Mouse (Mus musculus): ENCODE measurements at regions not wholly inside any gene's neighbourhood (a gene's known extent, or its start where the extent isn't known, plus 50 kb on each side); places are given as distances from the start of the nearest gene placed in this dataset.

DNA sequence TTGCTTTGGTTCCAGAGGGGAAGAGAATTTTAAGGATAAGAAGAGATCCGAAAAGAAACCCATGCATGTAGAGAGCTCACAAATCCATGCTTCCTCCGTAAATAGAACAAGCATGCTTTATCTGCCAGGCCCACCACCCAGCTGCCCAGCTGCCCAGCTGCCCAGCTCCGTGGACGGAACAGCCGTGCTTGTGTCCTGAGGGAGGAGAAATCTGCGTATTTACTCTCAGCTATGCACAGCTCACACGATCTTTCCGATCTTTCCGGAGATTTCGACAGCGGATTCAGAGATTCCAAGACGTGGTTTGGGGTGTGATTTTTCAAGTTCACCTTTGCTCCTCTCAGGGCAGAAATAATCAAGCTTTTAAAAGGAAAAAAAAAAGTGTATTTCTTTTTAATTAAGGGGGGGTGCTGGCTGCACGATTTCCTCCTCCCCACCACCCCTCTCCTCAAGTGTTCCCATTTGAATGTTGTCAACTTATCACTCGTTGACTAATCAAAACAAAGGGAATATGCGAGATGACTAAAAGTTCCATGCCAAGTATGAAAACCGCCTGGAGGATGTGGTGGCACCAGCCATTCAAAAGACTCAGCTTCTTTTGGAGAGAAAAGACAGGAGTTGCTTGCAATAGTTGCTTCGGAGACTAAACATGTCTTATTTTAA lies 2293.2 kb upstream of the Gm7489 start:
- no peak for DNase-seq

DNA sequence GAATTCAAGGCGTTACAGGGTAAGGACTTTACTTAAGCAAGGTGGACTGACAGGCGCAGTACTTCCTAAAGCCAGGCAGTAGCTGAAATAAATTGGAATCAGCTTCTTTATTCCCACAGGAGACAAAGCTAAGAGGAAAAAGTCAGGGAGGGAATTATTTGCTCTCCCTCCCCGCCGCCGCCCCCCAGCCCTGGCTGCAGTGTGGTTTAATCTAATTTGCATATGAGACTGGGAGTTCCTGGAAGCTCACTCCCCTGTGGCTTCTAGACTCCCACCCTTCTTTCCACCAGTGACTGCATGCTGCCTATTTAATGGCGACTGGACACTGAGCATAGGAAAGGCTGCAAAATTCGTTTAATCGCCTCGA lies 2292.7 kb upstream of the Gm7489 start:
- DNase-seq: peak; percentile 4

DNA sequence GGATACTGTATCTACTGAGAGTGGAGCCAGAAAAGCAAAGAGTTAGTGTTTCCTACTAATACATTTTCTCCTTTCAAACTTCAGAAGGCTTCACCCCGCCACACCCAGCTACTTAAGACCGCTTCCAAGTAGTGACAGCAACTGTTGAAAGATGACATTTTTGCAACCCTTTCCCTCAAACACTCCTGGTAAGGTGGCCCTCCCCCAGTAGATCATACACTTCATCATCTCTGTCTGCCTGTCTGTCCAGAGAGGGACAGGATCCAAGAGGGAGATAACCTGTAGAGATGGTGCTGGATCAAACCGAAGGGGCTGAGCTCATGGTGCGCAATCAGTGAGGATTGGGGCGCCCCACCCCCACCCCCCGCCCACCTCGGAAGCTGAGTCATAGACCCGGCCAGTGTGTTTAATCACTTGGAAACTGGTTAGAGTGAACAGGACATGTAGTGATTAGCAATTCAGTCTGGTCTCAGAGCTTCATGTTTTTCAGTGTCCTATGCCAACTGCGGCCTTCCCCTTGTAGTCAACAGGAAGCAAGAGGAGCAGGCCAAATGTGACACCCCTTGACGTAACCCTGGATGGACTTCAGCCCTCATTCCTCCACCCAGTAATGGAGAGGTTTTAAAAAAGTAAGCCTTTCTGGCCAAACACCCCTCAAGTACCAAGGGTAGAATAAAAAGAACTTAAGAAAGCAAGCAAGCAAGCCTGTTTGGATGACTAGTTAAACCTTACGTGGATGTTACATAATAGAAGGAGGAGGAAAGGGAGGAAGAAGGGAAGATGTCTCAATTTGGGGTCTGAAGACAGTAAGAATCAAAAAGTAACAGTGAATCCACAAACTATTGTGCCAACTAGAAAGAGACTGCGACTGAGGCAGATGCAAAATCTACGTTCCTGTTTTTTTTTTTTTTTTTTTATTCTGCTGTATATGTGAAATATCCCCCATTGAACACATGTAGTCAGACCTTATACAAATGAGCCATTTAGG lies 2291.9 kb upstream of the Gm7489 start:
- no peak for DNase-seq

GRCm38 (mm10) chr15:51594060-51594459 lies 2290.6 kb upstream of the Gm7489 start:
- no peak for DNase-seq

GRCm38 (mm10) chr15:51595655-51596054 lies 2289.1 kb upstream of the Gm7489 start:
- peak; percentile 11 for DNase-seq

DNA sequence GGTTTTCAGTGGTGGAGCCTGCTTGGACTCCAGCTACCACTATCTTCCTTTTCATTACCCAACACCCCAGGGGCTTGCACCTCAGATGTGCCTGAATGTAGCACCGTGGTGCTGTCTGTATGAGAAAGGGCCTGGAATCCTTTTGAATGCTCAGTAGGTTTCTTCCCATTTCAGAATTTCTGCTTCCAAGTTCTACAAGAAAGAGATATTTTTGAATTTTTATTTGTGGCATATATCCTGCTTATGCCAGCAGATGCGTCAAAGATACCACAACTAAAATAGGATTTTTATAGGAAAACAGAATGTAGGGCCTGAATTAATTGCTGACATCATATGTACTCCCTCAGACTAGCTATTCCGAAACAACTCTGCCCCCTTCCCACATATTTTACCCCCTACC lies 2286.9 kb upstream of the Gm7489 start:
- DNase-seq: no peak

- DNase-seq: no peak
These were observed 2283.4 kb upstream of the Gm7489 start for GRCm38 (mm10) chr15:51601128-51601855.

DNA sequence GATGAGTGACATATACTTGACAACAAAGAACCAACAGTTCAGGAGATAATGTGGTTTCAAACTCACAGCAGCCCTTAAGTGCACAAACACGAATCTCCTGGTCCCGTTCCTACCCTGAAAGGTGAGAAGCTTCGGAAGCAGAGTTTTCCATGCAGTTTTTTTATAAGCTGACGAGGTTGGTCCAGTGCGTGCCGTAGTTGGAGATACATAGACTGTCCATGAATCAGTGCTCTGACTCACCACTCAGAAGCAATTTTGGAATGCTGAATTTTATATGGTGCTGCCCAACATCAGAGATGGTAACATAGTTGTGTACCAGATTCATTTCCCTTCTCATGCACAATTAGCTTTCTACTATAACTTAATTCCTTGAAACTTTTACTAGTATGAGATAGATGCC lies 2263.3 kb upstream of the Gm7489 start:
- no peak for DNase-seq

DNA sequence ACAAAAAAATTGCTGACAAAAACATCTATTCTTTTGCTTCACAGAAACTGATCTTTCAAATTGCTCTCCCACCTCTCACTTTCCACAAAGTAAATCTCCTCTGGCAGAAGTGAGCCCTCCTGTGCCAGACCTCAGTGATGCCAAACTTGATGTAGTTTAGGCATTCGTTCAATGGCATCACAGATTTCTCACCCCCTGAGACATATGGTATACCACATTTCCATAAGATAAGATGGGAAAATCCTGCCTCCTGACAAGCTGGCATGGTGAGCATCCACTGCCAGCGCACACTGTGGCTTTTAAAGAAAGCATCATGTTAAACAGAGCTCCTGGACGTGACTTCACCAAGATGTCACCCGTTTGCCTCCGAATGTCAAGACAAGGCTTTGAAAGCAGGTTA lies 2257.2 kb upstream of the Gm7489 start:
- DNase-seq: no peak

DNA sequence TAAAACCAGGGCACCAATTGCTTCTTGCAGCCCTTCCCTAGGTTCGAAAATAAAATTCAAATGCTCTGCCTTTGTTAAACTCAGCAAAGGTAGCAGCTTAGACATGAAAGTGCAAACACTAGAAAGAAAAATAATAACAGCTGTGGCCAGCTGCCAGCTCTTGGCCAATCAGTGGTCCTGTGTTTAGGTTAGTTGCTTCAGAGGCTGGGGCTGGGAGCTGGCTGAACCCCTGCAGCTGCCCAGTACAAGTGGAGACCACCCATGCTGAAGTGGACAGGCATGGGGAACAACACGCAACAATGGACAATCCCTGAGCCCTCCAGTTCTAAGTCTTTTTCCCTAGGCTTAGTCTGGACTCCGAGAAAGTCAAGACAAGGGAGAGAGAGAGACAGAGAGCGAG lies 2256.2 kb upstream of the Gm7489 start:
- DNase-seq: no peak

- DNase-seq: no peak
These were observed 2252.8 kb upstream of the Gm7489 start for GRCm38 (mm10) chr15:51631881-51632280.

DNA sequence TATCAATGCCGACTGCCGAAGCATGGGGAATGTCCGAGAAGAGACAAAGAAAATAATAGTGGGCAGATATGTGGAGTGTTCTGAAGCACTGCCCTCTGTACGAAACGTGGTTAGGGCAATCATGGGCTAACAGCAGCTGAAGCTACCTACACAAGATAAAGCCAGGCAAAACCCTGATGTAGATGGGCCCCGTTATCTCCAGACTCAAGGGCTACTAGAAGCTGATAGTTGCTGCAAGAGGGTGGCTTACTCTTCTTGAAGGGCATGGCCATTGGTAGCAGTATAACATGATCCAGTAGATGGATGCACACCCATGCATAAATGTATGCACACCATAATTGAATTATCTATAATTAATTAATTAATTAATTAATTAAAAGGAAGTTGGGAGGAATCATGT lies 2251.6 kb upstream of the Gm7489 start:
- DNase-seq: no peak

DNA sequence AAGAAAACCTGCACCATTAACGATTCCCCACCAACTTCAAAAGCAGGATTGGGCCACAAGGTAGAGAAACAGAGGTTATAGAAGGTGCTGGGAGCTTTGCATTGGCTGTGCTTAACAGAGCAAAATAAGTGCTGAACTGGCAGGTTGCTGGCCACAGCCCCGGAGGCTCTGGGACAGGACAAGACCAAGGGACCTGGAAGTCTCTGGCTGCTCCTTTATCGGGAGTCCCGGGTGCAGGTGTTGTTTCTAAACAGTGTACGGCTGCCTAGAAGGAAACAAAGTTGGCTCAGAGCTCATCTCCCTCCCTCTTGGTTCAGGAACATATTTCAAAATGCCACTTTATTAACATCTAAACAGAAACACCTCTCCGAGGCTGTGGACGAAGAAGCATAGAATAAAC lies 2250.0 kb upstream of the Gm7489 start:
- DNase-seq: peak; percentile 3

- DNase-seq: peak; percentile 1
These were observed 2249.4 kb upstream of the Gm7489 start for GRCm38 (mm10) chr15:51635129-51635920.

DNA sequence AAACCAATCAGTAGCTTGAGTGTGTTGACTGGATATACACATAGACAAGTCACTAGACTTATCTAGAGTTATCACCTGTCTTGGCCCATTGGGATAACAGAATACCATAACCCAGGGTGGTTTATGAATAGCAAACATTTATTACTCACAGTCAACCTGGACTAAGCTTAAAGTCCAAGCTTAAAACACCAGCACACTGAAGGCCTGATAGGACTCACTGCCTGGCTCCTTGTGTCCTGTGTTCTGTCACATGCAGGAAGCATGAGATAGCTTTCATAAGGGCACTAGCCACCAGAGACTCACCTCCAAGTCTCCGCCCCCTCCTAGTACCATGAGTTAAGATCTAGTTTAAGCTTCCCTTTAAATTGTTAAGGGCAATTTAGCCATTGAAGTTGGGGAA lies 2247.1 kb upstream of the Gm7489 start:
- no peak for DNase-seq

- DNase-seq: no peak
These were observed 2240.9 kb upstream of the Gm7489 start for GRCm38 (mm10) chr15:51643772-51644311.

DNA sequence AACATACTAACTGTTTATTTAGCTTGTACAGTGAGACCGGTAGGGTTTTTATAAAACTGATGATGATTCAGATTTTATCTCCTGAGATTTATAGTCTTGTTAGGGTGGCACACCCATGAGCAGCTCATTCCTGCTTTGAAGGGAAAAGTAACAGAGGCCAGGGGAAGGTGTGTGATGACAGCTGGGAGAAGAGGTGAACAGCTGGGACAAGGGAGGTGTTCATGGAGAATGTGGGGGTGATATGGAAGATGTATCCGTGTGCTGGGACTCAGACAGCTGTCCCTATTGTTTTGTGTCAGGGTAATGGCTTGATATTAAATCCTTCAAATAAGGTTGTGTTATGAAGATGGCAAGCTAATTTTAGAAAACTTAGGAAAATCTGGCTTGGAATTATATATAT lies 2238.4 kb upstream of the Gm7489 start:
- DNase-seq: no peak

DNA sequence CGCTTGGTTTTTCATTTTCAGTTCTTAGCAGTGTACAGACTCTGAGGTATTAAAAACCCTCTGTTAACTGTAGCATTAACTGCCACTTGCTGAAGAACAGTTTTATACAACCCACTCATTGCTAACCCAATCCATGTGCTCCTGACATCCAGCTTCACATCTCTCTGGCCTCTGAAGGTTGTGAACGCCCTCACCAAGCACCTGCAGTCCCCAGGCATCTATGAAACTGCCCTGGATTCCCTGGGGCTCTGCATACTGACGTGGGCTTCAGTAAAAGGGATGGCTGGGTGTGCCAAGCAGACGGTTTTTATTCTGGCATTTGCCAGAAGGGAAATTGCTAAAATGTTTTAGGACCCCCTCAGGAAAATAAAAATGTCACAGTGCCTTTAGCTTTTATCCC lies 2232.2 kb upstream of the Gm7489 start:
- DNase-seq: no peak

- DNase-seq: no peak
These were observed 2227.1 kb upstream of the Gm7489 start for GRCm38 (mm10) chr15:51657621-51658020.

GRCm38 (mm10) chr15:51668340-51668739 lies 2216.4 kb upstream of the Gm7489 start:
- DNase-seq: no peak

DNA sequence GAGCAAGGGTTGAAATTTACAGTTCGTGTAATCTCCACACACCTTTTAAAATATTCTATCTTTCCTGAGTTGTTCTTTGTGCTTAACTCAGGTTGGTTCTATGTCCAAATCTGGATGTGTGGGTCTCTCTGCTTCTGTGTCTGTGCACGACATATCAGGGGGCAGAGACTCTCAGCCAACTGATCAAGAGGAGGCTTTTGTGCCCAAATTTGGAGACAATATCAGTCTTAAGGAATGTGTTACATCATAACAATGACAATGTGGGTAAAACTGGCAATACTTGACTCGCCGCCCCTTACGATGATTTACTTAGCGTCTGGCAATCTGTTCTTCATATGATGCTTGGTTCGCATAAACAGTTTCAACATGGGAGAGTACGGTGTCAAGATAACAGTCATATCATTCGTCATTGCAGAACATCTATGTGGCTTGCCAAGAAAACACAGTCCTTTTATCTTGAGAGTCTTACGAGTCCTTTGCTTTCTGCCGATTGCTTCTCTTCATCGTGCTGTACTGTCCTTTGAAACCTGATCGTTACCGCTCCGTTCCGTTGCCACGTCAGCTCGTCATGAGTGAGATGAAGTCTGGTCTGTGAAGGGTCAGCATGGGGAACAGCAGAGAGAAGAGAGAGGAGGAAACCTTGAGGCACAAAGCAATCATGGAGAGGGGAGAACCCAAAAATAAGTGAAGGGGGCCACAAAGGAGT lies 2212.9 kb upstream of the Gm7489 start:
- no peak for DNase-seq

DNA sequence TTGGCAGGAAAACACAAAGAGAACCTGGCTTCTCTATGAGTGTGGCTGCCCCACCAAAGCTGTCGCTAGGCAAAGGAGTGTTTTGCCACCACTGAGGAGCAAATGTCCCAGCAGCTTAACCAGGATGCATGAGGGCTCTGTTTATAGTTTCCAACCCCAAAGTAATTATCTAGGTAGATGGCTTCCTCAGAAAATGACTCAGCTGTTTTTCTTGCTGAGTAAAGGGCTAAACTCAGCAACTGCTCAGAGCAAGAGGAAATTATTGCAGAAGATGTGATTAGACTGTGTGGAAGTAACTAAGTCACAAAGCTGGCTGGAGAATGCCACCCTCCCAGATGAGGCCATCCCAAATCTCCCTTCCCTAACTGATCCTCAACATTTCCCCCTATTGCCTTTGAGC lies 2211.2 kb upstream of the Gm7489 start:
- DNase-seq: no peak

Measured in kidney, postnatal 14 days (tissue).